Mouse (Mus musculus) midbrain, embryonic 11.5 days (tissue): Measurements from ENCODE around the gene Tnfsf10. TPM values are rescaled to one million over a fixed set of nuclear protein-coding genes. Genes with fewer than 3 reads are reported as not detected.

Source experiments
- ATAC-seq: fragments of 200-750 bp; cut with Nextera tagmentation; 2 replicates; pipeline ENCODE4 v1.8.0; 2017; ENCODE audit warnings: moderate TSS enrichment, moderate library complexity; ENCODE audit not compliant: low FRiP score
- DNase-seq: peaks from one replicate; pipeline ENCODE4 v3.0.0; 2015; ENCODE audit warnings: low spot score; ENCODE audit errors: missing footprints
- H3K27ac ChIP-seq: fragments of 300-500 bp; sonication (generic); 2 replicates; pipeline ENCODE4 v1.5.1; 2014; ENCODE audit warnings: low read depth, low read length
- H3K27me3 ChIP-seq: fragments of 300-500 bp; sonication (generic); 2 replicates; pipeline ENCODE4 v1.6.1; 2014; ENCODE audit warnings: mild to moderate bottlenecking, low read length, moderate library complexity, mixed read lengths; ENCODE audit not compliant: control insufficient read depth, insufficient read depth
- H3K36me3 ChIP-seq: fragments of 300-500 bp; sonication (generic); 2 replicates; pipeline ENCODE4 v1.6.1; 2014; ENCODE audit warnings: mild to moderate bottlenecking, low read length, moderate library complexity, mixed read lengths; ENCODE audit not compliant: control insufficient read depth, insufficient read depth
- H3K4me1 ChIP-seq: fragments of 300-500 bp; sonication (generic); 2 replicates; pipeline ENCODE4 v1.6.1; 2014; ENCODE audit warnings: low read length; ENCODE audit not compliant: control insufficient read depth, insufficient read depth
- H3K4me2 ChIP-seq: fragments of 300-500 bp; sonication (generic); 2 replicates; pipeline ENCODE4 v1.6.1; 2014; ENCODE audit warnings: mild to moderate bottlenecking, moderate library complexity
- H3K4me3 ChIP-seq: fragments of 300-500 bp; sonication (generic); 2 replicates; pipeline ENCODE4 v1.5.1; 2014; ENCODE audit warnings: low read depth, low read length
- H3K9ac ChIP-seq: fragments of 300-500 bp; sonication (generic); 2 replicates; pipeline ENCODE4 v1.6.1; 2014; ENCODE audit warnings: low read length
- H3K9me3 ChIP-seq: fragments of 300-500 bp; sonication (generic); 2 replicates; pipeline ENCODE4 v1.6.1; 2016; ENCODE audit warnings: low read length; ENCODE audit not compliant: control insufficient read depth
- WGBS: fragments of 180-500 bp; shearing (Covaris S2); extraction: QIAGEN DNeasy Blood & Tissue Kit; methylation state at CpG from one replicate; pipeline ENCODE4 v1.1.7; 2014; 5-methylcytosine and 5-hydroxymethylcytosine counted together
- polyA plus RNA-seq: library from polyadenylated mRNA; unstranded; fragments of >200 nt; fragmentation: Nextera tagmentation; extraction: Ambion mirVana; gene quantifications from 2 replicates; pipeline ENCODE4 v1.2.1, GENCODE M21; 2014

Tnfsf10 gene
- polyA plus RNA-seq, 1 experiment from 2014 or later, result not detected

- WGBS, result 62% methylated on average over 9 of the region's 9 CpGs
- DNase-seq (no peak), ATAC-seq (no peak)
- Histone ChIP-seq H3K4me1 (peaks cover 8% of the 10 kb centered on the region), H3K4me3 (no peak overlapping the region), H3K9me3 (no peaks in the 10 kb centered on the region), H3K27ac (no peak overlapping the region), H3K36me3 (no peaks in the 10 kb centered on the region), H3K27me3 (peaks cover 38% of the 10 kb centered on the region), H3K9ac (no peak overlapping the region), H3K4me2 (no peak overlapping the region)
Measured at GRCm38 (mm10) chr3:27374396-27374795, 57.6 kb downstream of the Tnfsf10 start.

- Histone ChIP-seq H3K36me3 (no peaks in the 10 kb centered on the region), H3K4me3 (no peak overlapping the region), H3K4me2 (no peak overlapping the region), H3K27ac (no peak overlapping the region), H3K4me1 (no peaks in the 10 kb centered on the region), H3K9me3 (no peaks in the 10 kb centered on the region), H3K9ac (no peak overlapping the region), H3K27me3 (peaks cover 7% of the 10 kb centered on the region)
- DNase-seq (no peak), ATAC-seq (no peak)
- 76% methylated on average over 4 of the region's 4 CpGs for WGBS
Measured at GRCm38 (mm10) chr3:27377935-27378334, 61.1 kb downstream of the Tnfsf10 start.

GRCm38 (mm10) chr3:27384836-27385235 lies 68.0 kb downstream of the Tnfsf10 start:
- no peak overlapping the region for H3K9ac ChIP-seq
- H3K9me3 ChIP-seq, result no peaks in the 10 kb centered on the region
- H3K4me1 ChIP-seq, result no peaks in the 10 kb centered on the region
- no peak overlapping the region for H3K4me3 ChIP-seq
- H3K27ac ChIP-seq, result no peak overlapping the region
- H3K36me3 ChIP-seq, result no peaks in the 10 kb centered on the region
- no peaks in the 10 kb centered on the region for H3K27me3 ChIP-seq
- 77% methylated on average over 3 of the region's 3 CpGs for WGBS
- ATAC-seq (no peak), DNase-seq (no peak)
- no peak overlapping the region for H3K4me2 ChIP-seq

- whole genome bisulfite sequencing, result 78% methylated on average over 1 of the region's 1 CpGs
- H3K27ac ChIP-seq, result no peak overlapping the region
- H3K36me3 ChIP-seq, result no peaks in the 10 kb centered on the region
- no peak overlapping the region for H3K4me2 ChIP-seq
- no peak overlapping the region for H3K4me3 ChIP-seq
- H3K4me1 ChIP-seq, result no peaks in the 10 kb centered on the region
- DNase-seq, result no peak
- H3K9ac ChIP-seq, result no peak overlapping the region
- no peak for ATAC-seq
- H3K27me3 ChIP-seq, result no peaks in the 10 kb centered on the region
- H3K9me3 ChIP-seq, result no peaks in the 10 kb centered on the region
Measured at GRCm38 (mm10) chr3:27389923-27390322, 73.1 kb downstream of the Tnfsf10 start.

Other genes with a start within 250 kb of the Tnfsf10 start
- 113 and 121 TPM in 2 replicates for gene Ect2, start 163.2 kb upstream of the Tnfsf10 start, polyA plus RNA-seq
- 4.1 and 4.4 TPM in 2 replicates for gene Nceh1, start 134.1 kb upstream of the Tnfsf10 start, polyA plus RNA-seq
- 0.34 and 0.63 TPM in 2 replicates for gene Ghsr, start 54.3 kb downstream of the Tnfsf10 start, polyA plus RNA-seq